Mouse (Mus musculus) testis, postnatal 14 days (tissue): ENCODE results near the gene Psmc6.

ENCODE experiments used
- DNase-seq: peaks from one replicate; pipeline ENCODE4 v3.0.0; 2021; ENCODE audit warnings: low spot score

Gene Psmc6

DNA sequence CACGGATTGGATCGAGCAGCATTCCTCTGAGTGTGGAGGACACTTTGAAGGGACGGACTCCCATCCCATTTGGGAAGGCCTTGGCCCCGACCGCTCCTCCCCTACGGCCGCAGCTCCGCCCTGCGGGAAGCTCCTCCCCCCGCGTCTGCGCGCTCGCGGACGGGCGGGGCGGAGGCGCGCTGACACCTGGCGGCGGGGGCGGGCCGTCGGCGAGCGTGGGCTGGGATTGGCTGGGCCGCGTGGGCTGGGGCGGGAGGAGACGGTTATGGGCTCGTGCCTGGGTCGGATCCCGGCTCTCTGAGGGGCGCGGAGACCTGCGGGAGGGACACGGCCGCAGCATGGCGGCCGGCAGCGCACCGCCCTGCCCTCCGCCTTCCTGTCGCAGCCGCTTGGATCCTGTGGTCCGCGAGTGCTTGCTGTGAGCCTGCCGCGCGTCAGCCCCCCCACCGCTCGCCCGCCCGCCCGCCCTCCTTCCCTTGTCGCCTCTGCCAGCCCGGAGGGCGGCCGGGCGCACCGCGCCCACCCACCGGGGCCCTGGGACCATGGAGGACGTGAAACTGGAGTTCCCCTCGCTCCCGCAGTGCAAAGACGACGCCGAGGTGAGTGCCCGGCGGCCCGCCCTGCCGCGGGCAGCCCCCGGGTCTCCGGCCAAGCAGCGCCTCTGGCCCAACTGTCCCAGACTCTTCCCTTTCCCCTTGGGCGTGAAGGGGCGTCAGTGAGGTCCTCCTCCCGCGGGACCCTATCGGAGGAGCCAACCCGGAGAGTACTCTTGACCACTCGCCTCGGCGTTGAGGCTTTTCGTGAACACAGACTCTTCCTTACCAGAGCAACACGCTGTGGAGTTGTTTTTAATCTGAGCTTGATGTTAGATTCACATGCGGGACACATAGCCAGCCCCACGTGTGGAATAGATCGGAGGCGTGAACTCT is 21.6 kb downstream of the Psmc6 start, which contains the start of gene Styx:
Gene Styx (plus strand): TSS at position 163 of the 929 bp plus-strand sequence.
- peak; percentile 97 for DNase-seq

DNA sequence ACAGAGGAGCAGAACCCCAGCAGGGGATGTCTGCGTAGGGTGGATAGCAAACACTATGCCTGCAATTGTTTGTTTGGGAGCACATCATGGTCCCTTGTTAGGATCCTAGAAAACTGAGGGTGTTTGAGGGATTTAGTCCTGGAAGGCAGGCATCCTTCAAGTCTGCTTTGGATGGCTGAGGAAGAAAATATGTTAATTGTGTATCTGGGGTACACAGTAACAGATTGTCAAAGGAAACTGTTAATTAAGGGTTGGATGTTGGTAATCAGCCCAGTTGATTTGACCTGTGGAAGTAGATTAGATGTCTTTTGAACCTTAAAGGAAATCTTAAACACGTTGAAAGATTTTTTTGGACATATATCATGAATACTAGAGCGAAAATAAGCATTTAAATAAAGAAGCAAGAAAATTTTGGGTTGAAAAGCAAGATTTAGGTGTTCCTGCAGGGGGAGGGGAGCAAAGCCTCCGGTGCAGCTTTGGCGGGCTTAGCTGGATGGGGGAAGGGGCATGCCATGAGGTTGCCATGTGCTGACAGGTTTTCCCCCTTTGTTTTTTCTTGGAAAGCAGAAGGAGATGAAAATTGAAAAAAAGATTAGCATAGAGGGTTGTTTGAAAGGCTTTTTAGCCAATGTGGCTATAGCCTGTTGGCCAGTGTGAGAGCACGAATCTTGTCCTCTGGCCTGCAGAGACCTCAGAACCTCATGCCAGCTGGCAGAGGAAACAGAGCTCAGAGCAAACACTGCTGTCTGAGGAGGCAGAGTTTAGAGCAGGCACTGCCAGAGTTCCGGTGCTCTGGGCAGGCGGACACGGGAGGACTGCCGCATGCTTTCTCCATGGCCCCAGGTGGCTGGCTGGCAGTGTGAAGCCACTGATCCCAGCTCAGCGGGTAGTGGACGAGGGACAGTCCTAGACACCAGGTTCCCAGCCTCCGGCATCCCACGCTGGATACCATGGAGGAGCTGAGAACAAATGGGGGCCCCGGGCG is 34.9 kb downstream of the Psmc6 start:
- DNase-seq = no peak

DNA sequence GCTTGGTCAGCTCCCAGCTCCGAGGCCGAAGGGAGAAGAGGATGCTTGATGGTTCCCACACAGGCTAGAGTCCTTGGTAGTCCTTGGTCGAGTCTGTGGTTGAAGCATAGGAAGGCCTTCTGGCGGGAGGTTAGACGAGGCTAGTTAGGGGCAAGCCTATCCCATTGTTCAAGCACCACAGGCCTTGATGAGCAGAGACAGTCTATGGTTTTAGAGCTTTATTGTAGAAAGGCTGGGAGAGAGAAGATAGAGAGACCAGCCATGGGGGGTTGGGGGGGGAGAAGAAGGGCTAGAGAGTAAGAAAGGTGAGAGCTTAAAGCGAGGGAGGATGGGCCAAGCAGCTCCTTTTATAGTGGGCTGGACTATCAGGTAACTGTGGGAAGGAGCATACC is 35.6 kb downstream of the Psmc6 start:
- DNase-seq = no peak

DNA sequence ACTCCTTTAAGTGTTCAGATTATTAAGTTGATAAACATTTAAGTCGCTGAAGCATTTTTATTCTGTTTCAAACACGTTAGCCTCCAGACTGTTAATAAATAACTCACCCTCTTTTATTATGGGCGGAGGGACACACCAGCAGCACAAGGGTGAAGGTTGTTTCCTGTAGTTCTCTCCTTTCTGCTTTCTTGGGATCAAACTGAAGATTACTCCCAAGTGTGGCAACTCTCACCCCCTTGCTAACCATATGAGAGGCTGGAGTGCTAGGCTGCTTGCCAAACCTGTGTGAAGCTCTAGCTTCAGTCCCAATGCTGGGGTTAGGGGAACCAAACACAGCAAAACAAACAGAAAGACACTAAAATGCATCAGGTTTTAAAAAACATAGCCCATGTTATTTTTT is 49.2 kb downstream of the Psmc6 start:
- no peak for DNase-seq

DNA sequence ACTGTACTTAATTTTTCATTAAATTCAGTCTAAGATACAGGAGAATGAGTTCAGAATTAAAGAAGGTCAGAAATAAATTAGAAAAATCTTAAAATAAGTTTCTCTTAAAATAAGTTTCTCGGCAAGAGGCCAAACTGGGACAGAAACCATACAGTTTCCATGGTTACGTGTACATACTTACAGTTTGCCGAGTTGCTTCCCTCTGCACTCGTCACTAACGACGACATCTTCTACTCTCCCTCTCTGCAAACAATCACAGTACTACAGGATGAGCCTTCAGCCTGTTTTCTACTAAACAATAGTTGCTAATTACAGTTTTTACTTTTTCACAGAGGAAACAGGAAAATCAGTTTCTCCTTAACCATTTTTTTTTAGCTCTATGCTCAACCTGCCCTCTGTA is 51.2 kb downstream of the Psmc6 start:
- no peak for DNase-seq

DNA sequence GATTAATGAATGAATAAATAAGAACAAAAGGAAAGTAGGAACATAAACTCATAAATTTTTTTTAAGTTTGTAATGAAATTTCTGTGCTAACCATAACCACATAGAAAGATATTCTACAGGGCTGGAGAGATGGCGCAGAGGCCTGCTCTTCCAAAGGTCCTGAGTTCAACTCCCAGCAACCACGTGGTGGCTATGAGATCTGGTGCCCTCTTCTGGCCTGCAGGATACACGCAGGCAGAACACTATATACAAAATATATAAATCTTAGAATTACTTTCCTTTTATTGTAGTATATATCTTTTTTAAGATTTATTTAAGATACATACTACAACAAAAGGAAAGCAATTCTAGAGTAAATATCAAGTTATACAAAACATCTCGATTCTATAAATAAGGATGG is 53.3 kb downstream of the Psmc6 start:
- DNase-seq = no peak

DNA sequence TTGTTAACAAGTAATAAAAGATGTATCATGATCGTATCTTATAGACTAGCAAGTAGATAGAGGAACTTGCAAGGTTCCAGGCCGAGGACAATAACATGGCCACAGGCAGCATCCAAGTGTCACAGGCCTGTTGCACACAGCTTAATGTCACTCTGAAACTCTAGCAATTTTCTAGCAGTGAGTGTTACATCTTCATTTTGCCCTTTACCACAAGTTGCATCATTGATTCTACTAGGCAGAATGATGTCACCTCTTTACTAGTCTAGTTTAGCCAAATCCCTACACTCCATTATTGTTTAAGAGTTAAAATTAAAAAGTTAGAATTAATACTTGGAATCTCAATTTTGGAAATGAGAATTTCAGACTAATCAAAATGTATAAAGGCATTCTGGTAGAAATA is 56.0 kb downstream of the Psmc6 start:
- DNase-seq = no peak

DNA sequence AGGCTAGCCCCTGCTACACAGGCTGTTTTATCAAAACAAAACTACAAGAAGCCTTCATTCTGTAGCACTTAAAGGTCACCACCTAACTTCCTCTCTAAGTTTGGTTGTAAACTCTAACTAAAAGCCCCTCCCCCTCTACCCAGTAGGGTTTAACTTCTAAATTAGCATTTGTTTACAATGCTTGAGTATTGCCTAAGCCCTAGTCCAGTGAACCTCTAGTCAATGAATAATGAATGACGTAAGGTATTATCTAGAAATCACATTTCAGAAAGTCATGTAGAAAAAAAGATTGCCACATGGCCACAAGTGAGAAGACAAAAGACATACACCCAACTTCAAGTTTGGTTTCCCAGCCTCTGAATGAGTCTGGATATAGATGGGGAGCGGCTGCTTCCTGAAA is 57.9 kb downstream of the Psmc6 start:
- DNase-seq = no peak

DNA sequence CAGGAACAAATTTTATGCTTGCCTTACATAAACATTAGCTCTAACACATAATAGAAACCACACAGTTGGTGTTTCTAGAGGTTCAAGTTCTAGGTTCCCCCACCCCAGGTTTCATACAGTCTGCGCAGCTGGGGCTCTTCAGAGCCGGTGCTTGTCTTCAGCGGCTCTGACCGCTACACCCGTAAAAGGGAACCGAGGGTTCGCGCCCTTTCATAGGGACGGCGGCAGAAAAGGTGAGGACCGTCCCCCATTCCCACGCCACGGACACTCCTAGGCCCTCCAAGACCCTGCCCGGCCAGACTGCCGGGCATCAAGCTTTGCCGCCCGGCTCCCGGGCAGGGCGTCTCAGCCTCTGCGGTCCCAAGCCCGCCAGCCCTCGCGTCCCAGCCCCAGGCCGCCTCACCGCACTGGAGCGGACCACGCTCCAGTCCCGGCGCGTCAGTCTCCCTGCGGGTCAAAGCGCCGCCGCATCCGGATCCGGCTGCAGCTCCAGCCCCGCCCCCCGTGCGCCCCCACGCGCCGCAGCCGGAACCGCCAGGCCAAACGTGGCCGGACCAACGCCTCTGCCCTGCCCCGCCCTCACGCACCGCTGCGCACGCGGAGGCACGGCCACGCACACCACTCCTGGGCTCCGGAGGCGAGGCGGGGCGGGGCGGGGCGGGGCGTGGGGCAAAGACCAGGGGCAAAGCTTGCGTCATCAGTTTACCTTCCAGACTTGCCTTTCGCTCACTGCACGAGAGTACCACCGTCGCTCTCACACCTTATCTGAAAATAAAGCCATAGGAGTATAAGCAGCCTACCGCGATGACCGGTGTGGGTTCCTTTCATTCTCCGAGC is 59.0 kb downstream of the Psmc6 start:
- peak; percentile 92 for DNase-seq

DNA sequence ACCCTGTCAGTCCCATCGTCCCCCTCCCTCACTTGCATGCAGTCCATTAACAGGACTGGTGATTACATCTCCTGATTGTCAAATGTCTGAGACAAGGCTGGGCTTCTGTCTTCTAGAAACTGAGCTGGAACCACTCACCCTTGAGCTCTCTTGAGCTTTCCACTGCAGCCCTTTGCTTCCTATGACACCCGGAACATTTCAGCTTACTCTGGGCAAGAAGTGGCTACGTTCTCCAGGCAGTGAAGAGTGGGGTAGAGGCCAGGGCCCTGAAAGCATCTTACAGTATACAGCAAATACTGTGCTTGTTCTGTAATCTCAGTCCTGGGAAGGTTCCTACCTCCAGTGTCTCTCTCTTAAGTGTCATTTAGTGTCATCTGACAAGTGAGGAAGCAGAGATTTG is 59.6 kb downstream of the Psmc6 start:
- no peak for DNase-seq
